ENCODE assay signal across 18 mouse cellular contexts in genomic region chr10:111385561-111385960, GRCm38 (mm10).
DNase-seq lines count a peak whose midpoint lies in the region; ATAC-seq and TF ChIP-seq lines count a peak whose summit lies in the region.
"Had no signal": no experiment of that assay in that cellular context is flagged by ENCODE, and none has a peak within 500 bp of the region (broad histone marks: within the 10 kb centered on the region; RNA-seq: fewer than 3 reads in every experiment).

No protein-coding gene starts in this region.

- DNase-seq in left cerebral cortex, postnatal 36 days (ENCODE audit: low spot score in 2 of 2), result peak; percentile 24 to 34
- DNase-seq in left cerebral cortex, adult 11 months (ENCODE audit: low spot score), result no peak
- DNase-seq in telencephalon, adult 2 months (ENCODE audit: low read depth, low spot score), result peak; percentile 73
- DNase-seq in thymus, postnatal 4 days, result peak; percentile 48
- DNase-seq in gastrocnemius, adult 2 months, result no peak
- no peak for DNase-seq in liver
- DNase-seq in cerebellum, adult 11 months, result no peak
- DNase-seq: adrenal gland, adult 2 months; cerebellum, adult 18-20 months; heart, adult 11 months; lung, postnatal 14 days had no signal

- no peak overlapping the region for H3K27ac ChIP-seq in gastrocnemius, adult 2 months
- H3K27ac ChIP-seq: heart, embryonic 15.5 days; limb, embryonic 12.5 days; midbrain, embryonic 15.5 days had no signal

- peak; percentile 92 for ATAC-seq in activated CD4-positive, CD25-positive, alpha-beta regulatory T cell, adult 4 months
- ATAC-seq: forebrain, embryonic 14.5 days; midbrain, embryonic 15.5 days had no signal

- TF ChIP-seq CTCF in gastrocnemius, adult 2 months (IDR thresholded peaks at IDR 0.05), result no peak

- H3K4me3 ChIP-seq in gastrocnemius, adult 2 months, result no peak overlapping the region
- H3K4me3 ChIP-seq: erythroblast, embryonic 14.5 days; heart, embryonic 15.5 days; limb, embryonic 12.5 days; megakaryocyte, embryonic 14.5 days; midbrain, embryonic 15.5 days had no signal

- intact Hi-C loops in left cerebral cortex, postnatal 36 days (cut with DNase I), result loop anchor here (5.0 kb wide), 1 partner anchor 37 kb away; no protein-coding TSS in a partner anchor
- intact Hi-C loops in gastrocnemius, adult 2 months (cut with DNase I), result no loop called here

Comparison
In these comparisons a context has a peak if more than half of its experiments do, and no peak if none do; other contexts are left out.
1. DNase-seq: peak in left cerebral cortex, postnatal 36 days (2 of 2), telencephalon, adult 2 months (single experiment) and thymus, postnatal 4 days (single experiment); none in left cerebral cortex, adult 11 months (single experiment), gastrocnemius, adult 2 months (single experiment), liver (single experiment) and cerebellum, adult 11 months (single experiment).